In genomic region chr10:58843100-58843499, GRCm38 (mm10) we compare ENCODE assay signal across 15 mouse cellular contexts. TPM values are rescaled to one million over a fixed set of nuclear protein-coding genes. Genes with fewer than 3 reads are reported as not detected.
"Had no signal": no experiment of that assay in that cellular context is flagged by ENCODE, and none has a peak within 500 bp of the region (broad histone marks: within the 10 kb centered on the region; RNA-seq: fewer than 3 reads in every experiment).

No protein-coding gene starts in this region.

- H3K4me3 ChIP-seq: megakaryocyte, embryonic 14.5 days; midbrain, embryonic 13.5 days; midbrain, embryonic 15.5 days; neural tube, embryonic 12.5 days; stomach, embryonic 15.5 days had no signal

- ATAC-seq: midbrain, embryonic 13.5 days; midbrain, embryonic 15.5 days had no signal

- DNase-seq: lung, embryonic 14.5 days; right cerebral cortex, postnatal 14 days; thymus, adult 2 months; thymus, postnatal 25 days; thymus, postnatal 4 days had no signal

- H3K27ac ChIP-seq: liver, embryonic 14.5 days; macrophage; midbrain, embryonic 13.5 days; midbrain, embryonic 15.5 days; neural tube, embryonic 12.5 days; stomach, embryonic 15.5 days; stomach, postnatal 0 days had no signal

- H3K4me1 ChIP-seq: megakaryocyte, embryonic 14.5 days; stomach, embryonic 15.5 days had no signal

RNA-seq across cellular contexts. Expression of gene Sh3rf3, which starts 29.9 kb away (rescaled TPM):
- total RNA-seq: monocyte, adult 5-6 weeks; neutrophil, adult 5-6 weeks had no signal
- polyA plus RNA-seq: liver, embryonic 14.5 days; macrophage had no signal
